Mouse (Mus musculus) heart, embryonic 14.5 days (tissue): Measurements from ENCODE around the gene Mef2d. TPM values are rescaled to one million over a fixed set of nuclear protein-coding genes. Genes with fewer than 3 reads are reported as not detected.

Experiments
- ATAC-seq: fragments of 200-750 bp; cut with Nextera tagmentation; 2 replicates; pipeline ENCODE4 v1.8.0; 2017; ENCODE audit warnings: low read depth, moderate TSS enrichment; ENCODE audit not compliant: insufficient number of reproducible peaks, insufficient read depth, low FRiP score
- H3K27ac ChIP-seq, 2 experiments: fragments of 200-500 bp in 1 of 2; fragments of 300-500 bp in 1 of 2; sonication (generic) in 1 of 2; replicated peaks in 1 of 2; 2 replicates each; pipeline ENCODE4 v1.5.1; 2012 to 2014; ENCODE audit warnings: low read depth in 2 of 2, low read length in 2 of 2, control low read depth in 1 of 2, mild to moderate bottlenecking in 1 of 2, mixed read lengths in 1 of 2; ENCODE audit not compliant: control insufficient read depth in 1 of 2, insufficient read depth in 1 of 2
- H3K27me3 ChIP-seq: fragments of 300-500 bp; sonication (generic); 2 replicates; pipeline ENCODE4 v1.6.1; 2014; ENCODE audit warnings: mild to moderate bottlenecking, low read length, control low read depth; ENCODE audit not compliant: control insufficient read depth, insufficient read depth
- H3K36me3 ChIP-seq: fragments of 300-500 bp; sonication (generic); 2 replicates; pipeline ENCODE4 v1.6.1; 2014; ENCODE audit warnings: mild to moderate bottlenecking, control low read depth, low read length, mixed read lengths; ENCODE audit not compliant: control insufficient read depth, insufficient read depth
- H3K4me1 ChIP-seq, 2 experiments: fragments of 200-500 bp in 1 of 2; fragments of 300-500 bp in 1 of 2; sonication (generic) in 1 of 2; 2 replicates each; pipeline ENCODE4 v1.6.1; 2012 to 2014; ENCODE audit warnings: low read length in 2 of 2, control low read depth in 1 of 2, mixed read lengths in 1 of 2; ENCODE audit not compliant: control insufficient read depth in 2 of 2, insufficient read depth in 2 of 2
- H3K4me2 ChIP-seq: fragments of 300-500 bp; sonication (generic); 2 replicates; pipeline ENCODE4 v1.6.1; 2014; ENCODE audit warnings: mild to moderate bottlenecking, low read length
- H3K4me3 ChIP-seq, 2 experiments: fragments of 200-500 bp in 1 of 2; fragments of 300-500 bp in 1 of 2; sonication (generic) in 1 of 2; 2 replicates each; pipeline ENCODE4 v1.5.1; 2012 to 2014; ENCODE audit warnings: low read length in 2 of 2, mild to moderate bottlenecking in 2 of 2, control low read depth in 1 of 2, low read depth in 1 of 2, moderate library complexity in 1 of 2; ENCODE audit not compliant: control insufficient read depth in 1 of 2, insufficient read depth in 1 of 2
- H3K9ac ChIP-seq: fragments of 300-500 bp; sonication (generic); 2 replicates; pipeline ENCODE4 v1.6.1; 2014; ENCODE audit warnings: mild to moderate bottlenecking, low read length
- H3K9me3 ChIP-seq: fragments of 300-500 bp; sonication (generic); 2 replicates; pipeline ENCODE4 v1.6.1; 2016; ENCODE audit warnings: low read length, control low read depth; ENCODE audit not compliant: control insufficient read depth
- WGBS: fragments of 180-500 bp; shearing (Covaris S2); extraction: QIAGEN DNeasy Blood & Tissue Kit; methylation state at CpG from one replicate; pipeline ENCODE4 v1.1.7; 2014; 5-methylcytosine and 5-hydroxymethylcytosine counted together
- microRNA-seq: library from miRNA; unstranded; fragments of <30 nt; microRNA quantifications from one replicate; pipeline ENCODE4, GENCODE M21; 2016
- polyA plus RNA-seq: library from polyadenylated mRNA; unstranded; fragments of >200 nt; fragmentation: Nextera tagmentation; extraction: Ambion mirVana; gene quantifications from 2 replicates; pipeline ENCODE4 v1.2.1, GENCODE M21; 2014

Mef2d gene
- polyA plus RNA-seq, 1 experiment from 2014 or later: 52.1 TPM

DNA sequence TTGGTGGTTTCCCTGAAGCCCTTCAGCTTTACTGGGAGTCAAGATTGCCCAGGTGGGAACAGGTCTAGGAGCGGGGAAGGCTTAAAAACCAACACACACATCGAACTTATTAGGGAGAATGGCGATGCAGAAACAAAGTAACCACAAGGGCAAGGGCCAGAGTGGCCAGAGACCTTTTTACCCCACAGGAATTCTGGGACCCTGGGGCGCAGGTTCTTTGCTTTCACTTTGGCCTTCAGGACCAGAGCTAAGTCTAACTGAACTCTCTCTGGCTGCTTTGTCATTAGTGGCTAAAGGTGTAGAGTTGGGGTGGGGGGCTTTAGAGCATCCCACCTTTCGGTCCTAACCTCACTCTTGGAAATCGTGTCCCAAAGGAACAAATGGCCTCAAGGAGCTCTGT lies 73.9 kb downstream of the Mef2d start:
- peak overlapping the region; percentile 68 for H3K4me2 ChIP-seq
- ATAC-seq: no peak
- 3% methylated on average over 6 of the region's 6 CpGs for WGBS

DNA sequence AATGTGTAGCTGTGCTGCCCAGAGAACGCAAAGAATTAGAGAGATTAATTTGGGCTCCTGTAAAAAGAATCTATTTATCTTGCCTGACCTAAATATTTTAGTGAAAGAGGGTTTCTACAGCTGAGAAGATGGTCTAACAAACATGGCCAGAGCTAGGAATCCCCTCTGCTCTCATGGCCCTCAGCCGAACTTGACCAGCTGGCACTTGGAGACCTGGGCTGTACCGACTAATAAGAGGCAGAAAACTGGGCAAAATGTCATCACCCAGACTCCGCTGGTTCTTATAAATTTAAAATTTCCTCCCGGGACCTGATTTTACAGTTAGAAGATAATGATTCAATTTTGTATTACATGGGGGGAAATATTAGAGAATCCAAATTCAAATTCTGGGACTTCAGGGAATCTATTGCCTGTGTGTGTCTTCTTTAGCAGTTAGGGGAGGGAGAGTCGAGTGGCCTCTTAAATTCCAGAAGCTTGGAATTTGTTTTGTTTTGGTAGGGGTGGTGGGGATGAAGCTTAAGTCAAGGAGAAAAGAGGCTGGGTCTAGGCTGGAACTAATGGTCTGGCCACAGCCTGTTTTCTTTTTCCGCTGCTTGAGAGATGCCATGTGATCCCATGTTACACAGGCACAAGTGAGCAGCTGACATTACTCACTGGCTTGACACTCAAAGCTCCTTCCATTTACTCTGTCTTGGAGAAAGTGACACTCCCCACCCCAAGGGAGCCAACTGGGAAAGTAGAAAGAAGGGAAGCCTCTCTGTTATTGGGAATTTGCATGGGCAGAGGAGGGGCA lies 74.6 kb downstream of the Mef2d start:
- Histone ChIP-seq H3K27me3 (peaks cover 94% of the 10 kb centered on the region), H3K36me3 (no peaks in the 10 kb centered on the region), H3K4me2 (peak overlapping the region; percentile 68; the same call in 1 of the 2 replicates), H3K4me1 (peaks cover 0 to 9% of the 10 kb centered on the region in 2 experiments; a peak in 2 of 4 replicates), H3K9ac (no peak overlapping the region), H3K27ac (no peak overlapping the region), H3K9me3 (no peaks in the 10 kb centered on the region), H3K4me3 (no peak overlapping the region)
- no peak for ATAC-seq
- WGBS: 15% methylated on average over 7 of the region's 7 CpGs

More for the DNA sequence above, 73.9 kb downstream of the Mef2d start:
- Histone ChIP-seq H3K27me3 (peaks cover 94% of the 10 kb centered on the region), H3K4me3 (peak overlapping the region; percentile 20 to 37; a peak in 3 of 4 replicates), H3K9ac (no peak overlapping the region; the same call in 1 of the 2 replicates), H3K36me3 (no peaks in the 10 kb centered on the region), H3K27ac (no peak overlapping the region), H3K4me1 (peaks cover 0 to 9% of the 10 kb centered on the region in 2 experiments; a peak in 2 of 4 replicates), H3K9me3 (no peaks in the 10 kb centered on the region)

DNA sequence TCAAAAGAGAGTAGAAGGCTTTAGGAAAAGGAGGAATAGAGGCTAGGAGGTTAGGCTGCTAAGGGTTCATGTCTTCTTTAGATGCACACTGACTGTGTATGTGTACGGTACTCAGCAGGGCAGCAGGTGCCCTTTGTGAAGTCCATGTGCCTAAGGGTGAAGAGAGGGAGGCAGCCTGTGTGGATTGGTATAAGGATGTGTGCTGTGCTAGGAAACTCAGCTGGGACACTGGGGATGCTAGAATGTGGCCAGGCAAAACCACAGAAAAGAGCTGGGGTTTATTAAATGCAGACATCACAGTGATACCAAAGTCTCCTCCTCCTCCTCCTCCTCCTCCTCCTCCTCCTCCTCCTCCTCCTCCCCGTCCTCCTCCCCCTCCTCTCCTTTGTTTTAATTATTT lies 75.5 kb downstream of the Mef2d start:
- Histone ChIP-seq H3K27ac (no peak overlapping the region), H3K9ac (no peak overlapping the region), H3K4me1 (peaks cover 0 to 9% of the 10 kb centered on the region in 2 experiments; a peak in 2 of 4 replicates), H3K27me3 (peaks cover 94% of the 10 kb centered on the region), H3K4me3 (no peak overlapping the region), H3K36me3 (no peaks in the 10 kb centered on the region), H3K4me2 (no peak overlapping the region), H3K9me3 (no peaks in the 10 kb centered on the region)
- ATAC-seq: no peak
- 54% methylated on average over 1 of the region's 2 CpGs for WGBS

DNA sequence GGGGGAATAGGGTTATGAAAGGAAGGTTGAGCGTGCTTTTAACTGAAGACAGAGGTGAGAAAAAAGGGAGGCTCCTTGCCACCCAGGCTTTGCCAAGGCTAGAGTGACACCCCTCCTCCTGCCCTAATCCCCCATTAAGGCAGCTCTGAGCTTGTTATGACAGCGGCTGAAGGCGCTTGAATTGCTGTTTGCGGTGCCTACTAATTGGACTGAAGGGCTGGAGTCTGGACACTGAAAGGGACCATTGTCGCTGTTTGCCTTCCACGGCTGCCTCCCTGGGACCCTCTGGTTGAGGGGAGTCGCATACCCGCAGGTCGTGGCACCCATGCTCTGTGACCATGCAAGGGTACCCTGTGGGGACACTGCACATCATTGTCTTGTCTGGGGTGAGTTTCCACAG lies 77.8 kb downstream of the Mef2d start:
- Histone ChIP-seq H3K36me3 (no peaks in the 10 kb centered on the region), H3K27ac (no peak overlapping the region), H3K9me3 (no peaks in the 10 kb centered on the region), H3K9ac (no peak overlapping the region), H3K4me1 (peaks cover 0 to 2% of the 10 kb centered on the region in 2 experiments; a peak in 2 of 4 replicates), H3K27me3 (peaks cover 87% of the 10 kb centered on the region), H3K4me2 (no peak overlapping the region), H3K4me3 (no peak overlapping the region)
- ATAC-seq: no peak
- WGBS: 24% methylated on average over 9 of the region's 9 CpGs

DNA sequence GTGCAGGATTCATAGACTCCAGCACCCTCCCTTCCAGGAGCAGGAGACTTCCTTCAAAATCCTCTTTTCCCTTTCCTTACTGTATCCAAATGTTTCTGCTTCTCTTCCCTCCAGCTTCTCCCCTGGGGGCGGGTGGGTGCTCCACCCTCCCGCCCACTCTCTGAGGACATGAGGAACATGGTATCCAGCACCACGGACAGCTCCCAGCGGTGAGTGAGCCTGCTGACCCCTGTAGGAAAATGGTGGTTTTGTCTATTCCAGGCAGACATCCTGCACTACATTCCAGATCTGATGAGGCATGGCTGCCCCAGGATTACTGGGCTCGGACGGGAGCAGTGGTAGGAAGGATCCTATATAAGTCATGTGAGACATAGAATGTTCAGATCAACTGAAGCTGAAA lies 78.7 kb downstream of the Mef2d start:
- under 1% methylated on average over 6 of the region's 6 CpGs for WGBS
- Histone ChIP-seq H3K4me3 (no peak overlapping the region), H3K9me3 (no peaks in the 10 kb centered on the region), H3K27ac (no peak overlapping the region), H3K27me3 (peaks cover 84% of the 10 kb centered on the region), H3K9ac (no peak overlapping the region), H3K36me3 (no peaks in the 10 kb centered on the region), H3K4me1 (no peaks in the 10 kb centered on the region), H3K4me2 (no peak overlapping the region)
- no peak for ATAC-seq

Small RNAs within 50 kb of the gene (microRNA-seq; reads per million reads assigned to microRNA genes)
- gene Gm25641 (not detected), gene Mir3093 (not detected), gene Mir9-1 (not detected)

Other genes starting within 250 kb of the Mef2d start
- 148 and 154 TPM in 2 replicates for gene Hdgf, start 236.1 kb upstream of the Mef2d start, polyA plus RNA-seq
- 64.1 and 67.9 TPM in 2 replicates for gene Mrpl24, start 222.9 kb upstream of the Mef2d start, polyA plus RNA-seq
- 18.5 and 19.3 TPM in 2 replicates for gene Isg20l2, start 212.1 kb upstream of the Mef2d start, polyA plus RNA-seq
- 10.9 and 14.4 TPM in 2 replicates for gene Rrnad1, start 211.7 kb upstream of the Mef2d start, polyA plus RNA-seq
- gene Crabp2, start 193.7 kb upstream of the Mef2d start, polyA plus RNA-seq: 1.6 and 2.4 TPM in 2 replicates
- 9.8 and 10.7 TPM in 2 replicates for gene Nes, start 171.3 kb upstream of the Mef2d start, polyA plus RNA-seq
- gene Bcan, start 142.1 kb upstream of the Mef2d start, polyA plus RNA-seq: 0.31 TPM in 1 of 2 replicates, not detected in the other
- gene Hapln2, start 114.8 kb upstream of the Mef2d start, polyA plus RNA-seq: 0.58 TPM in 1 of 2 replicates, not detected in the other
- 14.7 and 16.7 TPM in 2 replicates for gene Gpatch4, start 99.3 kb upstream of the Mef2d start, polyA plus RNA-seq
- 161 and 168 TPM in 2 replicates for gene Naxe, start 83.9 kb upstream of the Mef2d start, polyA plus RNA-seq
- gene Ttc24, start 64.1 kb upstream of the Mef2d start, polyA plus RNA-seq: not detected in 2 replicates
- 22.8 and 26.4 TPM in 2 replicates for gene Iqgap3, start 60.4 kb upstream of the Mef2d start, polyA plus RNA-seq
- not detected in 2 replicates for gene Rhbg, start 112.3 kb downstream of the Mef2d start, polyA plus RNA-seq
- 0.23 TPM in 1 of 2 replicates, not detected in the other for gene Gm38392, start 144.8 kb downstream of the Mef2d start, polyA plus RNA-seq
- 12.2 and 14.4 TPM in 2 replicates for gene Tsacc, start 154.6 kb downstream of the Mef2d start, polyA plus RNA-seq
- 386 and 393 TPM in 2 replicates for gene Cct3, start 154.7 kb downstream of the Mef2d start, polyA plus RNA-seq
- gene Glmp, start 182.7 kb downstream of the Mef2d start, polyA plus RNA-seq: 98.1 and 126 TPM in 2 replicates
- gene Tmem79, start 193.8 kb downstream of the Mef2d start, polyA plus RNA-seq: 1.1 TPM in 2 replicates
- gene Smg5, start 193.9 kb downstream of the Mef2d start, polyA plus RNA-seq: 30.9 and 34.3 TPM in 2 replicates
- 3.0 and 3.3 TPM in 2 replicates for gene Paqr6, start 222.2 kb downstream of the Mef2d start, polyA plus RNA-seq
- not detected in 2 replicates for gene Bglap3, start 230.4 kb downstream of the Mef2d start, polyA plus RNA-seq
- not detected in 2 replicates for gene Bglap2, start 236.3 kb downstream of the Mef2d start, polyA plus RNA-seq
- not detected in 2 replicates for gene Bglap, start 242.1 kb downstream of the Mef2d start, polyA plus RNA-seq